Mouse (Mus musculus): ENCODE measurements around the gene Zfp518b.

The Zfp518b gene

GRCm38 (mm10) chr5:38684164-38684911 lies at the start of gene Zfp518b:
TSS of gene Zfp518b (minus strand) at chr5:38684826.
- DNase-seq (ENCODE audit: low spot score), result peak; percentile 82

GRCm38 (mm10) chr5:38708940-38709581 lies 24.4 kb upstream of the Zfp518b start:
- DNase-seq (ENCODE audit: low spot score), result no peak

- DNase-seq (ENCODE audit: low spot score), result no peak
These were observed 22.9 kb upstream of the Zfp518b start for GRCm38 (mm10) chr5:38707364-38708075.

GRCm38 (mm10) chr5:38702941-38703340 lies 18.3 kb upstream of the Zfp518b start:
- DNase-seq (ENCODE audit: low spot score), result no peak

GRCm38 (mm10) chr5:38702091-38702490 lies 17.5 kb upstream of the Zfp518b start:
- no peak for DNase-seq (ENCODE audit: low spot score)

- DNase-seq (ENCODE audit: low spot score), result no peak
These were observed 13.8 kb upstream of the Zfp518b start for GRCm38 (mm10) chr5:38698466-38698865.

GRCm38 (mm10) chr5:38698046-38698445 lies 13.4 kb upstream of the Zfp518b start:
- no peak for DNase-seq (ENCODE audit: low spot score)

GRCm38 (mm10) chr5:38696616-38697375 lies 12.2 kb upstream of the Zfp518b start:
- DNase-seq (ENCODE audit: low spot score), result no peak

GRCm38 (mm10) chr5:38692859-38693258 lies 8.2 kb upstream of the Zfp518b start:
- DNase-seq (ENCODE audit: low spot score), result no peak

GRCm38 (mm10) chr5:38689186-38689585 lies 4.6 kb upstream of the Zfp518b start:
- DNase-seq (ENCODE audit: low spot score), result no peak

GRCm38 (mm10) chr5:38687694-38688093 lies 3.1 kb upstream of the Zfp518b start:
- no peak for DNase-seq (ENCODE audit: low spot score)

- no peak for DNase-seq (ENCODE audit: low spot score)
These were observed 25.8 kb downstream of the Zfp518b start for GRCm38 (mm10) chr5:38658836-38659235.

GRCm38 (mm10) chr5:38656204-38656603 lies 28.4 kb downstream of the Zfp518b start:
- no peak for DNase-seq (ENCODE audit: low spot score)

- DNase-seq (ENCODE audit: low spot score), result no peak
These were observed 29.2 kb downstream of the Zfp518b start for GRCm38 (mm10) chr5:38655421-38655928.

GRCm38 (mm10) chr5:38654571-38654970 lies 30.1 kb downstream of the Zfp518b start:
- peak; percentile 8 for DNase-seq (ENCODE audit: low spot score)

GRCm38 (mm10) chr5:38653101-38653500 lies 31.5 kb downstream of the Zfp518b start:
- DNase-seq (ENCODE audit: low spot score), result no peak

GRCm38 (mm10) chr5:38651455-38651854 lies 33.2 kb downstream of the Zfp518b start:
- no peak for DNase-seq (ENCODE audit: low spot score)

GRCm38 (mm10) chr5:38641526-38641925 lies 43.1 kb downstream of the Zfp518b start:
- DNase-seq (ENCODE audit: low spot score), result no peak

GRCm38 (mm10) chr5:38636301-38636749 lies 48.3 kb downstream of the Zfp518b start:
- peak; percentile 7 for DNase-seq (ENCODE audit: low spot score)

GRCm38 (mm10) chr5:38635696-38636095 lies 48.9 kb downstream of the Zfp518b start:
- no peak for DNase-seq (ENCODE audit: low spot score)

- DNase-seq (ENCODE audit: low spot score), result no peak
These were observed 50.1 kb downstream of the Zfp518b start for GRCm38 (mm10) chr5:38634321-38635164.

All from retina, embryonic 14.5 days (tissue).